Mouse (Mus musculus) liver, embryonic 14.5 days (tissue): Measurements from ENCODE around the gene Tatdn2. TPM values are rescaled to one million over a fixed set of nuclear protein-coding genes. Genes with fewer than 3 reads are reported as not detected.
"Not testable (repeated sequence)": the region's sequence is repeated elsewhere in the genome, so short reads cannot be mapped to it uniquely, and the experiment has no call there.

Experiments
- ATAC-seq: fragments of 200-750 bp; cut with Nextera tagmentation; 2 replicates; pipeline ENCODE4 v1.8.0; 2017; ENCODE audit warnings: moderate number of reproducible peaks, mild to moderate bottlenecking, moderate library complexity; ENCODE audit not compliant: insufficient read depth
- DNase-seq, 3 experiments: peaks; one replicate each; pipeline ENCODE4 v3.0.0-alpha.2; 2012 to 2013; ENCODE audit warnings: low read depth in 3 of 3, low spot score in 3 of 3
- H3K27ac ChIP-seq: fragments of 300-500 bp; sonication (generic); 2 replicates; pipeline ENCODE4 v1.5.1; 2014; ENCODE audit warnings: moderate library complexity, mild to moderate bottlenecking, control low read depth, inconsistent platforms
- H3K27me3 ChIP-seq: fragments of 300-500 bp; sonication (generic); 2 replicates; pipeline ENCODE4 v1.6.1; 2014; ENCODE audit warnings: mild to moderate bottlenecking, low read length, moderate library complexity; ENCODE audit not compliant: control insufficient read depth, insufficient read depth
- H3K36me3 ChIP-seq: fragments of 300-500 bp; sonication (generic); replicated peaks from 2 replicates; pipeline ENCODE4 v1.6.1; 2014; ENCODE audit warnings: low read depth; ENCODE audit not compliant: control insufficient read depth, insufficient read depth
- H3K4me1 ChIP-seq, 2 experiments: fragments of 200-500 bp in 1 of 2; fragments of 300-500 bp in 1 of 2; sonication (generic) in 1 of 2; replicated peaks; 2 replicates each; pipeline ENCODE4 v1.6.1; 2012 to 2014; ENCODE audit warnings: antibody characterized with exemption in 1 of 2, inconsistent platforms in 1 of 2, low read length in 1 of 2; ENCODE audit not compliant: control insufficient read depth in 2 of 2, insufficient read depth in 2 of 2
- H3K4me2 ChIP-seq: fragments of 300-500 bp; sonication (generic); 2 replicates; pipeline ENCODE4 v1.6.1; 2014; ENCODE audit warnings: low read depth, mild to moderate bottlenecking, control low read depth, moderate library complexity
- H3K4me3 ChIP-seq, 2 experiments: fragments of 200-500 bp in 1 of 2; fragments of 300-500 bp in 1 of 2; sonication (generic) in 1 of 2; 2 replicates each; pipeline ENCODE4 v1.5.1; 2012 to 2014; ENCODE audit warnings: low read depth in 2 of 2, low read length in 2 of 2, mild to moderate bottlenecking in 2 of 2, control low read depth in 1 of 2, inconsistent platforms in 1 of 2, moderate library complexity in 1 of 2; ENCODE audit not compliant: insufficient read depth in 1 of 2
- H3K9ac ChIP-seq: fragments of 300-500 bp; sonication (generic); replicated peaks from 2 replicates; pipeline ENCODE4 v1.6.1; 2014; ENCODE audit warnings: mild to moderate bottlenecking, control low read depth, moderate library complexity
- H3K9me3 ChIP-seq: fragments of 300-500 bp; sonication (generic); 2 replicates; pipeline ENCODE4 v1.6.1; 2016; ENCODE audit warnings: low read length, mixed read lengths; ENCODE audit not compliant: control insufficient read depth
- CTCF ChIP-seq: IDR thresholded peaks from 2 replicates; pipeline ENCODE4 v1.5.1; 2016; ENCODE audit warnings: antibody characterized with exemption, low read depth, control low read depth
- EP300 ChIP-seq: IDR thresholded peaks from 2 replicates; pipeline ENCODE4 v1.6.1; 2016; ENCODE audit warnings: antibody characterized with exemption, low read depth
- WGBS: fragments of 180-500 bp; shearing (Covaris S2); extraction: QIAGEN DNeasy Blood & Tissue Kit; methylation state at CpG from one replicate; pipeline ENCODE4 v1.1.7; 2014; ENCODE audit not compliant: insufficient replicate concordance; 5-methylcytosine and 5-hydroxymethylcytosine counted together
- polyA plus RNA-seq, 2 experiments: library from polyadenylated mRNA; depleted of rRNA in 1 of 2; stranded (reverse) in 1 of 2; unstranded in 1 of 2; fragments of >200 nt; fragmentation: Nextera tagmentation in 1 of 2; extraction: Ambion mirVana in 1 of 2; gene quantifications; 2 replicates each; pipeline versions ENCODE4 v1.2.1 to v1.2.3; 2012 to 2014

Gene Tatdn2
- polyA plus RNA-seq, 2 experiments = 1.3 to 15.4 TPM

GRCm38 (mm10) chr6:113697222-113698205 lies 664 bp downstream of the Tatdn2 start:
- ATAC-seq = no peak

GRCm38 (mm10) chr6:113712718-113713117 lies 15.9 kb downstream of the Tatdn2 start:
- Histone ChIP-seq H3K9ac (no peak overlapping the region), H3K9me3 (no peaks in the 10 kb centered on the region), H3K4me2 (no peak overlapping the region), H3K27ac (no peak overlapping the region), H3K4me3 (no peak overlapping the region), H3K4me1 (no peaks in the 10 kb centered on the region; a peak in 1 of 4 replicates), H3K36me3 (peaks cover 74% of the 10 kb centered on the region), H3K27me3 (no peaks in the 10 kb centered on the region)
- 72% methylated on average over 3 of the region's 3 CpGs for WGBS
- no peak for TF ChIP-seq CTCF
- TF ChIP-seq EP300 = no peak
- ATAC-seq = no peak
- DNase-seq = no peak

More at GRCm38 (mm10) chr6:113697222-113698205, 664 bp downstream of the Tatdn2 start:
- Histone ChIP-seq H3K4me1 (peaks cover 38 to 46% of the 10 kb centered on the region in 2 experiments), H3K36me3 (peaks cover 47% of the 10 kb centered on the region), H3K9me3 (no peaks in the 10 kb centered on the region), H3K27me3 (no peaks in the 10 kb centered on the region), H3K4me3 (peak overlapping the region; percentile 82 to 98), H3K9ac (peak overlapping the region; percentile 97), H3K27ac (peak overlapping the region; percentile 87), H3K4me2 (peak overlapping the region; percentile 86)
- TF ChIP-seq CTCF (no peak), EP300 (no peak)
- DNase-seq = no peak
- under 1% methylated on average over 95 of the region's 113 CpGs for WGBS

- not testable (repeated sequence) for H3K4me1 ChIP-seq, DNase-seq, H3K9ac ChIP-seq, H3K9me3 ChIP-seq, H3K27ac ChIP-seq, H3K27me3 ChIP-seq, H3K4me3 ChIP-seq, ATAC-seq, H3K4me2 ChIP-seq
- H3K36me3 ChIP-seq = peaks cover 68% of the 10 kb centered on the region
- 90% methylated on average over 5 of the region's 5 CpGs for WGBS
Observed at GRCm38 (mm10) chr6:113713389-113713788, 16.5 kb downstream of the Tatdn2 start.

GRCm38 (mm10) chr6:113714276-113714675 lies 17.4 kb downstream of the Tatdn2 start:
- Histone ChIP-seq H3K27me3 (no peaks in the 10 kb centered on the region), H3K4me2 (no peak overlapping the region), H3K36me3 (peaks cover 62% of the 10 kb centered on the region), H3K9ac (no peak overlapping the region), H3K27ac (no peak overlapping the region), H3K4me3 (no peak overlapping the region), H3K4me1 (no peaks in the 10 kb centered on the region; a peak in 1 of 4 replicates), H3K9me3 (no peaks in the 10 kb centered on the region)
- DNase-seq (no peak), ATAC-seq (no peak; the same call in 1 of the 2 replicates)
- TF ChIP-seq EP300 (no peak), CTCF (no peak)
- WGBS = 71% methylated on average over 2 of the region's 2 CpGs

GRCm38 (mm10) chr6:113714797-113715196 lies 17.9 kb downstream of the Tatdn2 start:
- no peak overlapping the region for H3K9ac ChIP-seq
- no peak overlapping the region for H3K4me2 ChIP-seq
- no peaks in the 10 kb centered on the region for H3K9me3 ChIP-seq
- no peak overlapping the region for H3K27ac ChIP-seq
- no peaks in the 10 kb centered on the region for H3K27me3 ChIP-seq
- TF ChIP-seq EP300 = no peak
- TF ChIP-seq CTCF = no peak
- ATAC-seq (no peak), DNase-seq (no peak)
- H3K4me1 ChIP-seq = no peaks in the 10 kb centered on the region; a peak in 2 of 4 replicates
- 63% methylated on average over 1 of the region's 1 CpGs for WGBS
- H3K36me3 ChIP-seq = peaks cover 62% of the 10 kb centered on the region
- no peak overlapping the region for H3K4me3 ChIP-seq
